Mouse (Mus musculus): ENCODE data around the gene Cyth1. TPM values are rescaled to one million over a fixed set of nuclear protein-coding genes. Genes with fewer than 3 reads are reported as not detected.

Cyth1 gene
- total RNA-seq, 2 experiments from 2014 or later = 65.9 to 67.3 TPM

DNA sequence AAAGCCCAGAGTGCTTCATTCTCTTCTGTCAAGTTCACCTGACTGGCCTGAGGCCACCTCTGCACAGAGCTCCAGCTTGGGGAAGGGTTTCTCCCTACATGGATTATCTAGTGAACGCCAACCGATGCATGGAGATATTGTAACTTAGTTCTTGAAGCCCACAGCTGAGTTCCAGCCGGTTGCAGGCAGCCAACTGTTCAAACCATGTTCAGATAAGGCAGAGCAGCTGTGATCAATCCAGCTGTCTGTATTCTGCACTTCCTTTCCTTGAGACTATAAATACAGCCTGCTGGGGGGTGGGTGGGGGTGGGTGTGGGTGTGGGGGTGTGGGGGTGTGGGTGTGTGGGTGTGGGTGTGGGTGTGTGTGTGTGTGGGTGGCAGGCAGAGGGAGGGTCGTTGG, 163.2 kb downstream of the Cyth1 start:
- intact Hi-C loops (cut with DNase I) = loop anchor here (2.0 to 10.0 kb wide), 2 partner anchors 18 to 290 kb away; no protein-coding TSS in a partner anchor
- no peak for DNase-seq (ENCODE audit: low spot score in 2 of 2)

GRCm38 (mm10) chr11:118084266-118084665, 164.1 kb downstream of the Cyth1 start:
- intact Hi-C loops (cut with DNase I) = loop anchor here (2.0 to 10.0 kb wide), 2 partner anchors 19 to 291 kb away; no protein-coding TSS in a partner anchor
- no peak for DNase-seq (ENCODE audit: low spot score in 2 of 2)

DNA sequence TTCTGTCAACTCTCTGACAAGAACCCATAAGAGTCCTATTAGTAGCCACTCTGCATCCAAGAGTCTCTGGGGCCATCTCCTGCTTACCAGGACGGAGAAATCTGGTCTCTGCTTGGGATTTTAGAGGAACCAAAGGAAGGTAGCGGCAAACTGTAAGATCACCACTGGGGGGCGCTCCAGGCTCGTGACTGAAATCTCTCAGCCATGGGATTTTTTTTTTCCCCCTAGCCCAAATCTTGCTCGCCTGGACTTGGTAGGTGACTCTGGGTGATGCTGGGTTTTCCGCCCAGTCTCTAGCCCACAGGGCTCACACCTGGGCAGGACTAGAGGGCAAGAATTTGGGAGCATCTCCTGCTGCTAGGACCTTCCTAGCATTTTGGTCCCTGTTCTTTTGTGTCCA, 164.6 kb downstream of the Cyth1 start:
- DNase-seq (ENCODE audit: low spot score in 2 of 2) = peak; percentile 46 to 54
- intact Hi-C loops (cut with DNase I) = loop anchor here (2.0 to 10.0 kb wide), 3 partner anchors 19 to 291 kb away; no protein-coding TSS in a partner anchor

DNA sequence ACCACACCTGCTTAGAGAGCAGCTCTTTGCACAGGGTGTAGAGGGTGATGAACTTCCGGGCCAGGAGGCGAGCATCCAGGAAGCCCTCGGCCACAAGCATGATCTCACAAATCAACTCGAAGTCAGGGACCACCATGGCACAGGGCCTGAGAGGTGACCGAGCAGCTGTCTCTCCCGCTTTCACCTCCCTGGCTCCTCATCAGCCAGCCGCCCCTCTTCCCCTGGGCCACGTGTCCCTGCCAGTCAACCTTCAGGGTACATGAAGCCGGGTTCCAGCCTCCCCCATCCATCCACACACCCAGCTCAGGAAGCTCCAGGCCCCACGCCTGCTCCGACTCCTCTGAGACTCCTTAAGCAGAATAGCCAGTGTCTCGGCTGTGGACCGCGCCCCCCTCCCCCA, 166.1 kb downstream of the Cyth1 start:
- intact Hi-C loops (cut with DNase I) = loop anchor here (2.0 to 10.0 kb wide), 2 partner anchors 139 to 293 kb away; no protein-coding TSS in a partner anchor
- no peak for DNase-seq (ENCODE audit: low spot score in 2 of 2)

Other genes with a start within 250 kb of the Cyth1 start
- gene Dnah17, start 118.0 kb downstream of the Cyth1 start, total RNA-seq (2021) = under 1 TPM; 0.02 to 0.09 TPM
- gene Usp36, start 41.7 kb upstream of the Cyth1 start, total RNA-seq (2021) = 10 to 100 TPM; 26.8 to 32.2 TPM
- gene Cep295nl, start 93.9 kb upstream of the Cyth1 start, total RNA-seq (2021) = 1 to 10 TPM; 1.3 to 1.8 TPM
- 100 to 1,000 TPM; 214 to 247 TPM for gene Timp2, start 107.1 kb upstream of the Cyth1 start, total RNA-seq (2021)
- gene Lgals3bp, start 153.5 kb upstream of the Cyth1 start, total RNA-seq (2021) = 10 to 100 TPM; 20.5 to 21.2 TPM
- 10 to 100 TPM; 36.5 to 37.0 TPM for gene Cant1, start 170.5 kb upstream of the Cyth1 start, total RNA-seq (2021)
- gene C1qtnf1, start 179.6 kb upstream of the Cyth1 start, total RNA-seq (2021) = 1 to 10 TPM; 4.6 to 4.9 TPM
- gene Engase, start 228.2 kb upstream of the Cyth1 start, total RNA-seq (2021) = 10 to 100 TPM; 10.8 to 11.1 TPM